Mouse (Mus musculus): ENCODE data around the gene Tiam1.

Tiam1 gene

GRCm38 (mm10) chr16:89975441-89975840 lies 168.1 kb downstream of the Tiam1 start:
- ChIA-PET CTCF (interaction anchor here in 2 of 4 experiments (0.5 to 0.7 kb wide), 2 partner anchors 195 to 645 kb away, joined by 3 to 5 read pairs; no protein-coding TSS in a partner anchor), POLR2A (no interaction called here)

DNA sequence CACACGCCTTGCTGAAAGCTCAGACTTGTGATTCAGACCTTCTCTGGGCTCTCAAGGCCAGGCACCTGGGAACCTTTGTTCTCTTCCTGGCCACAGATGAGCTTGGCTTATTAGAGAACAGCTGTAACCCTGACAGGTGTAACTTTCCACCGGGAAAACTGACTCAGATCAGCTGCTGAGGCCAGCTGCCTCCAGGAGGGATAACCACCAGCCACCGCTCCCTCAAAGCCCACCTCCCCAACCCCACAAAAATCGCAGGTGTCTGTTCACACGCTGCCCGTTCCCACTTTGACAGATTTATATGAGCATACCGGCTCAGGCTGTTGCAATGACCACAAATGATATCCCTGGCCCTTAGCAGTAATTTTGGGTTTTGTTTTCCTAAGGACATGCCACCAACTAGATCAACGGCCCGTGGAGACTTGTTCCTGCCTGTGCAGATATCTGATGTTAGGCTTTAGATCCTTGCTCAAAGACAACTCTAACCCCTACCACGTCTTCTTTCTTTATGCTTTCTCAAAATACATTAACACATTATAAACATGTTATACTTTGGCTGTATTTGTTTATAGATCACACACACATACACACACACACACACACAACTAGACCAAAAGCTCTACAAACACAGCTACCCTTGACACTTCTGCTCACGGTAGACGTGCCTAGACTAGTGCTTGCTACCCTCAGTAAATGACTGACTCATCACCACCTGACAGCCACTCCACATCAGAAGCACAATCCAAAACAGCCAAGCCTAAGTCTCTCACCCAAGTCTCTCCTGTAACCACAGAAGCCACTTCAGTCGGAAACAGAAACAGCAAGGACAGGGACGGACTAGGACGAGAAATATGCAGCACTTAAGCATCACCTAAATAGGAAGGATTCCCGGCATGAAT lies 169.5 kb downstream of the Tiam1 start:
- ChIA-PET POLR2A (interaction anchor here in 2 of 4 experiments (1.0 to 1.9 kb wide), 3 partner anchors 13 to 46 kb away, joined by 3 to 6 read pairs (median 4); no protein-coding TSS in a partner anchor), CTCF (interaction anchor here in 1 of 4 experiments (0.6 kb wide), 1 partner anchor 52 kb away, joined by 5 read pairs; no protein-coding TSS in a partner anchor)

GRCm38 (mm10) chr16:89972854-89973487 lies 170.6 kb downstream of the Tiam1 start:
- ChIA-PET POLR2A (interaction anchor here in 1 of 4 experiments (1.9 kb wide), 1 partner anchor 13 kb away, joined by 6 read pairs; no protein-coding TSS in a partner anchor), CTCF (no interaction called here)

DNA sequence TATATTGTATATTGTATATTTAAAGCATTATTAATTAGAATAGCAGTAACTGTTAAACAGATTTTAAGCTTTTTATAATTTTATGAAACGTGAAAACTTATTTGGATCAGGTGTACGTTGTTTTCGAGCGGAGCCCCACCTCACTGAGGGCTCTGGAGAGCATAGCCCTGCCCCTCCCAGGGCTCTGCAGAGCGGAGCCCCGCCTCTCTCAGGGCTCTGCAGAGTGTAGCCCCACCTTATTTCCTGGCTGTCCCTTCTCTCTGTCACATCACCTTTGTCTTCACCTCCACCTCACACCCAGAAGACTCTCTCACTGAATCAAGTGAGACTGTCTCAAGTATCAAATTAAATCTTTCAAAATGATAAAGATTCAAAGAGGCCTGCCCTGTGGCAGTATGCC lies 171.6 kb downstream of the Tiam1 start:
- ChIA-PET CTCF (no interaction called here), POLR2A (no interaction called here)

DNA sequence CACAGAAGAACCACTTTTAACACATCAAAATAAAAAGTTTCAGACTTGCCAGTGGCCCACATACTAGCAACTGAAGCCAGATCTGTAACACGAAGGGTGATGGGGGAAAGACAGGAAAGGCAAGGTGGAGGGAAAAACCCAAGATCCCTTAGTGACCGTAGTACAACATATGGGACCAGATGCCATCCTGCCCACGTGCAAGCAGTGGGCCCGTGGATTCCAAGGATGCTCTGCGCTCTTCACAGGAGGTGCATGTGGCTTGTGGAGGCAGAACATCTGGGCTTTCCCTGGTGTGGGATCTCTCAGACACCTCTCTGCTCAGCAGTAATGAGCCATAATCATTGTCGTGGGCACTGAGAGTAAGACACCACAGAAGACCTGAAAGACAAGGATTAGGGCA lies 175.5 kb downstream of the Tiam1 start:
- POLR2A ChIA-PET, result no interaction called here
- CTCF ChIA-PET, result no interaction called here

DNA sequence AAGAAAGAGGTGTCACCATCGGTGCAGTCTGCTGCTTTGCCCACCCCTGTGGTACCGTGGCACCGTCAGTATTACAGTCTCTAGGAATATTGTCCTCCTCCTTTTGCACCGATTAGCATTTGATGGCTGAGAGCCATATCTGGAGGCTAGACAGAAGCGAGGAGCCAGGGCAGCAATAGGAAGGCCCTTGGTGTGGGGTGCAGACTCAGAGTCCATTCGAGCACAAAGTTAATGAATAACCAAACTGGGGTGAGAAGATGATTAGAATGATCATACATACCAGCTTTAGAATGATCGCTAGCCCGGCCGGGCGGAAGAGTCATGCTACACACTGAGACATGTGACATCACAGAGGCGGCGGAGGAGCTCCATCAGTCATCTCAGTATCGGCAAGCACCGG lies 180.7 kb downstream of the Tiam1 start:
- POLR2A ChIA-PET, result no interaction called here

DNA sequence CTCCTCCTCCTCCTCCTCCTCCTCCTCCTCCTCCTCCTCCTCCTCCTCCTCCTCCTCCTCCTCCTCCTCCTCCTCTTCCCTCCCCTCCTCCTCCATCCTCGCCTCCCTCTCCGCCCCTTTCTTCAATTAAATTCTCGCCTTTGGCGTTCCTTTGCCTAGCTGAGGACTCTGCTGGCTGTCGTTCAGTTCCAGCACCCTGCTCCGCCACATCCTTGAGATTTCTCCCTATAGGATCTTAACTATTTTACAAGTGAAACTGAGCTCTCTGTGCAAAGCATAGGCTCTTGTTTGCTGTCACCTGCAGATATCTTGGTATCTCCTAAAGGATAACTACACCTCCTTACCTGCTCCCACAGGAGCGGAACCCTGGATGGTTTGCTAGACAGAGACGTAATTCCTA lies 182.7 kb downstream of the Tiam1 start:
- CTCF ChIA-PET, result interaction anchor here in 2 of 4 experiments (0.6 to 3.1 kb wide), 3 partner anchors 8 to 197 kb away, joined by 3 to 17 read pairs (median 4); no protein-coding TSS in a partner anchor
- POLR2A ChIA-PET, result interaction anchor here in 3 of 4 experiments (1.0 to 2.0 kb wide), 7 partner anchors 9 to 59 kb away, joined by 3 to 6 read pairs (median 3); no protein-coding TSS in a partner anchor

More for the DNA sequence above, 180.7 kb downstream of the Tiam1 start:
- CTCF ChIA-PET, result interaction anchor here in 1 of 4 experiments (0.6 kb wide), 1 partner anchor 621 kb away, joined by 4 read pairs; no protein-coding TSS in a partner anchor

DNA sequence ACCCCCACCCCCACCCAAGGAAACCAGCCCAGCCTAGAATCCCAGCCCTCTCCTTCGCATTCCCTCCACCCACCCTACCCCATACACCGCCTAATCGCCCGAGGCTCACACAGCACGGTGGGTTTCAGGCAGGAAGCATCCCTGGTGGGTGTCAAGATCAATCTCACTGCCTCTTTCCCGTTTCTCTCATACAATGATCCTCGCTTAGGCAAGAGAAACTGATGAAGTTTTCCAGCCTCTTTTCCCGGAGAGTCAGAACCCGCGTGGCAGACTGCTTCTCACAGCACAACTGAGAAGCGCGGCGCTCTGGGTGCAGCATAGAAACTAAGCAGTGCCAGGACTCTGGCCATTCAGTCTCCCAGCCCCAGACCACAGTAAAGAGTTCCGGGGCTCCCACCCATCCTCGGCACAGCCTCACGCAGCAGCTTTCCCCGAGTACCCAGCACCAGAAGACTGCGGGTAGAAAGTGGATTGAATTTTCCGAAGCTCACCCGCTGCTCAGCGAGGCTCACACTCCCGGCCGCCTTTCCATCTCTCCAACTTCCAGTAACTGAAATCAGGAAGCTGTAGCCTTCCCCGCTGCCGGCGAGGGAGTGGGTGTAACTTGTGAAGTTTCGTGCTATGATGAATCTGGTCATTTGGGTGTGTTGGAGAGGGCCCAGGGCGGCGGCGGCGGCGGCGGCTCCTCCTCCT lies 183.2 kb downstream of the Tiam1 start:
- CTCF ChIA-PET, result interaction anchor here in 2 of 4 experiments (0.6 to 3.1 kb wide), 3 partner anchors 9 to 197 kb away, joined by 3 to 17 read pairs (median 4); no protein-coding TSS in a partner anchor
- POLR2A ChIA-PET, result interaction anchor here in 3 of 4 experiments (1.0 to 2.0 kb wide), 9 partner anchors 10 to 260 kb away, joined by 3 to 6 read pairs (median 3); partner anchors contain the start of gene Sod1 (in 1 of the 3)

DNA sequence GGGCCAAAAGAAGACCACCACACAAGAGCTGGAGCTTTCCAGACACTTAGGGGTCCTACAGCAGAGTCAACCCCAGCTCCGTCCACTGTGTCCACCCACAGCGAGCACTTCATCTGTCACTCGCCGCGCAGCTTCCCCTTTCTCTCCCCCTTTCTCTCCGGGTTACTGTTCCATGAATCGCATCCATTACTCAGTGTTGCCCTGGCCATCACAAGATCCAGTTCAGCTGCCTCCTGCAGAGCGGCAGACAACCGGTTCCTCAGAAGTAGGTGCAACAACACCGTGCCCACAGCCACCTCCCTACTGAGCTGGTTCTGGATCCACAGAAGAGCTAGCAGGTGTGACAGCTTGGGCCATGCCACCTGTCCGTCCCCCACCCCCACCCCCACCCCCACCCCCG lies 184.6 kb downstream of the Tiam1 start:
- ChIA-PET POLR2A (interaction anchor here in 3 of 4 experiments (0.7 to 2.0 kb wide), 6 partner anchors 8 to 562 kb away, joined by 3 to 5 read pairs (median 4); no protein-coding TSS in a partner anchor), CTCF (interaction anchor here in 1 of 4 experiments (3.1 kb wide), 1 partner anchor 18 kb away, joined by 17 read pairs; no protein-coding TSS in a partner anchor)

GRCm38 (mm10) chr16:89958030-89958429 lies 185.5 kb downstream of the Tiam1 start:
- ChIA-PET CTCF (no interaction called here), POLR2A (interaction anchor here in 1 of 4 experiments (1.2 kb wide), 1 partner anchor 9 kb away, joined by 3 read pairs; no protein-coding TSS in a partner anchor)

DNA sequence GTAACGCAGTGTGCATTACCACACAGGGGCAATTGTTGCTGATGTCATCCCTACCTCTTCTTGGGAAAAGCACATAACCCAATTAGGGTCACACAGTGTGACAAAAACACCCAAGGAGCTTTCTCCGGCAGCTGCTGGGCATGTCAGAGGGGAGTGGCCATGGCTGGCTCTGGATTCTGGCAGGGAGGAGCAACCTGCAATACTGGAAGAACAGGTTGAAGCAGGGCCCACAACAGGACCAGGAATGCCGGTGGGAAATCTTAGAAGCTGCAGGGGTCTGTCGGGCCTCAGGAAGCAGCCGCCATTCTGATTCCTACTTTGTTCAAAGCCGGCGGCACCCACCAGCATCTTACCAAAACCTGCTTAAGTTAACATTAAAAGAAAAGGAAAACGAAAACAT lies 189.0 kb downstream of the Tiam1 start:
- POLR2A ChIA-PET, result interaction anchor here in 2 of 4 experiments (0.5 to 2.6 kb wide), 4 partner anchors 10 to 189 kb away, joined by 3 to 7 read pairs (median 5); partner anchors contain the start of gene Tiam1 (in 1 of the 2)
- CTCF ChIA-PET, result interaction anchor here in 2 of 4 experiments (0.5 to 1.3 kb wide), 4 partner anchors 11 to 115 kb away, joined by 3 to 22 read pairs (median 6); no protein-coding TSS in a partner anchor

DNA sequence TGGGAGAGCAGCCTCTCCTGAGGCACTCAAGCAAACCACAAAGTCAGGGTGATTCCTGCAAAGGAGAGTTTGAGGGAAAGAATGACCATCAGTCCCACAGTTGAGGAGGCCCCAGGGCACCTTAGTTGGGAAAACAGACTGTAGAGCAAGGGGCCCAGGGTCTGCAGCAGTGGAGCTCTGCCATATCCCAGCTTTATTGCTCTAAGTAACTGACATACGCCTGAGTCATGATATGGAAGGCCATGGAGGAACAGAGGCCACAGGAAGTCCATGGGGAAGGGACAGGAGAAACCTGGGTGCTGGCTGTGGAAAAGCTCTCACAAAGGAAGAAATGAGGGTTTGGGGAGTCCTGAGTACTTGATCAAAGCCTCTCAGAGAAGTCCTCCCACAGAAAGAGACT lies 189.5 kb downstream of the Tiam1 start:
- POLR2A ChIA-PET, result interaction anchor here in 2 of 4 experiments (0.9 to 2.6 kb wide), 3 partner anchors 10 to 190 kb away, joined by 3 to 7 read pairs (median 5); partner anchors contain the start of gene Tiam1 (in 1 of the 2)

DNA sequence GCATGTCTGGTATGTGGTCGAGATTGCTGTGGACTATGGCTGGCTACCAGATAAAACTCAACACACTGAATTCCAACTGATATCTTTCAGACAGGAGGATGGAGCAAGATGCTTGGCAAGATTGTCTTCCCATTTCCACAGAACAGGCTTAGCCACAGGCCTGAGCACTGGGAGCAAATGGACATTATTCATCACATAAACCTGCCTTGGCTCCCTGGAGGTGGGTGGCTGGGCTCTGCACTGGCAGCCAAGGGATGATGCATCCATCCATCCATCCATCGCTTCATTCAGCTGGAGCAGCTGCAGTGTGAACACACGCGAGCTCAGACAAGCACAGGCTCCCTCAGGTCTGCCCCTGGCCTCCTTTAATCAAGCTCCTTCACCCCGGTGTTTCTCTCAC lies 190.7 kb downstream of the Tiam1 start:
- ChIA-PET CTCF (interaction anchor here in 1 of 4 experiments (0.9 kb wide), 1 partner anchor 12 kb away, joined by 4 read pairs; no protein-coding TSS in a partner anchor), POLR2A (interaction anchor here in 1 of 4 experiments (1.1 to 2.6 kb wide), 2 partner anchors 11 to 268 kb away, joined by 3 to 7 read pairs; partner anchors contain the start of gene Sod1)

More for the DNA sequence above, 189.5 kb downstream of the Tiam1 start:
- CTCF ChIA-PET, result interaction anchor here in 2 of 4 experiments (0.5 to 1.3 kb wide), 4 partner anchors 11 to 172 kb away, joined by 3 to 6 read pairs (median 4); no protein-coding TSS in a partner anchor

DNA sequence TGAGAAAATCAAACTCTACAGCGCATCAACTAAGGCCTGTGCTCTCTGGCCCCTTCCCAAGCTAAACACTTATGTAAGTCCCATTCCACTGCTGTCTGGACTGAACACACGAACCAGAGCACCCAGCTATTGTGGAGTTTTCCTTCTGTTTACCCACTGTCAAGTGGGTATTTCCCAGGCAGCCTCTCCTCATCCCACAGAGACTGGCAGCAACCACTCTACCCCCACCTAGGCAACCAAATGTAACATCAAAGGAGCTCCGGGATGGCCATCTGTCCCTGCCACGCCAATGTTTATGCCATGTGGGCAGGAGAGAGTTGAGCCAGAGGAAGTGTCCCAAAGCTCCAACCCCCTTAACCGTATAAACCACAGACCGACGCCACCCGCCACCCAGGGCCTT lies 192.8 kb downstream of the Tiam1 start:
- POLR2A ChIA-PET, result interaction anchor here in 1 of 4 experiments (1.1 to 1.4 kb wide), 3 partner anchors 8 to 22 kb away, joined by 3 read pairs; no protein-coding TSS in a partner anchor
- CTCF ChIA-PET, result interaction anchor here in 1 of 4 experiments (0.7 kb wide), 1 partner anchor 10 kb away, joined by 3 read pairs; no protein-coding TSS in a partner anchor

DNA sequence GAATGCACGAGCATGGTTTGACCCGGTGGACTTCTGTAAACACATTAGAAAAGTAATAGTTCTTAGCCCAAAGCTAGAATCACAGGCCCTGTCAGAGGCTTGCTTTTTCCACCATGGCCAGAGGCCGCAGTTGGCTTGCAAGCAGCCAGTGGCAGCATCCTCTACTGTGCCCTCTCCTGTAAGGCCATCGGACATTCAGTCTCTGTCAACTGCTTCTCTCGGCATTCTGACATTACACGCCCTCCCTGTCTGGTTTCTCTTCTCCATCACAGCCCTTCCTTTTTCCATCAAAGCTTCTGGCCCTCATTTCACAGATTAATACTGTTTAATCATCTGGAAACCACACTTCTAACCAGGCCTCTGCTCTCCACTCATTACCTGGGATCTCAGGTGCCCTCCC lies 193.3 kb downstream of the Tiam1 start:
- CTCF ChIA-PET, result interaction anchor here in 1 of 4 experiments (0.7 kb wide), 1 partner anchor 9 kb away, joined by 3 read pairs; no protein-coding TSS in a partner anchor
- POLR2A ChIA-PET, result interaction anchor here in 3 of 4 experiments (0.7 to 1.4 kb wide), 5 partner anchors 9 to 437 kb away, joined by 3 to 6 read pairs (median 3); no protein-coding TSS in a partner anchor

- POLR2A ChIA-PET, result no interaction called here
- CTCF ChIA-PET, result no interaction called here
Measured at GRCm38 (mm10) chr16:89948040-89948439, 195.5 kb downstream of the Tiam1 start.

GRCm38 (mm10) chr16:89946816-89947215 lies 196.8 kb downstream of the Tiam1 start:
- ChIA-PET POLR2A (interaction anchor here in 1 of 4 experiments (0.8 to 1.2 kb wide), 2 partner anchors 20 to 153 kb away, joined by 3 read pairs; no protein-coding TSS in a partner anchor), CTCF (interaction anchor here in 1 of 4 experiments (0.7 kb wide), 1 partner anchor 22 kb away, joined by 3 read pairs; no protein-coding TSS in a partner anchor)
